Mouse (Mus musculus) E14TG2a.4 (cell line): ENCODE measurements around the gene Sys1.

Source experiments
- CTCF ChIP-seq: conservative IDR thresholded peaks from 2 replicates; pipeline ENCODE4 v1.5.1; 2014; ENCODE audit warnings: low read length
- NANOG ChIP-seq: IDR thresholded peaks from 2 replicates; pipeline ENCODE4 v1.6.1; 2014; ENCODE audit warnings: borderline replicate concordance, low read length, mixed read lengths

DNA sequence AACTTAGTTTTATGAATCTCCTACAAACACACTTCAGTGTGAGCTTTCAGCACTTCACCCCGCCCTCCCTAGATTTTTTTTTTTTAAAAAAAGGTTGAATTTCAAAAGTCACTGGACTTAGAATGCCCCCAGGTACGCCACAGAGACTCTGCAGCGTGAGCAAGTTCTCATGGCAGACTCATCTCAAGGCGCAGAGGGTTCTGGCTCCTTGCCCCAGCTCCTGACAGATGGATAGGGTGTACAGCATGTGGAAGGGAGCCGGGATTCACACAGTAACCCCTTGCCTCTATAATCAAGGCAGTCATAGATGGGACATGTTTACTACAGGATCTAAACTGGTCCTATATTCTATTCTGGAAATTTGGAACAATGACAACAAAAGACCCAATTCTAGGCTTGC lies 31.4 kb upstream of the Sys1 start:
- no peak for TF ChIP-seq CTCF
- no peak for TF ChIP-seq NANOG
